Comparison of ENCODE assay signal across 48 mouse cellular contexts in genomic region chr17:87406646-87407045, GRCm38 (mm10). TPM values are rescaled to one million over a fixed set of nuclear protein-coding genes. Genes with fewer than 3 reads are reported as not detected.
"Had no signal": no experiment of that assay in that cellular context is flagged by ENCODE, and none has a peak within 500 bp of the region (broad histone marks: within the 10 kb centered on the region; RNA-seq: fewer than 3 reads in every experiment).

No protein-coding gene starts in this region.

- H3K27me3 ChIP-seq: heart, embryonic 13.5 days; heart, embryonic 15.5 days; hindbrain, embryonic 12.5 days; hindbrain, embryonic 13.5 days; hindbrain, embryonic 15.5 days; intestine, embryonic 15.5 days; kidney, embryonic 15.5 days had no signal

- DNase-seq: heart, postnatal 10 days; heart, postnatal 14 days; heart, postnatal 36 days; heart, postnatal 4 days; kidney, adult 11 months; kidney, adult 18-20 months; kidney, adult 2 months; kidney, adult 8-10 months; kidney, adult 9 months; kidney, postnatal 10 days; kidney, postnatal 14 days; kidney, postnatal 25 days; kidney, postnatal 36 days; kidney, postnatal 4 days; layer of hippocampus, adult 9-11 months; layer of hippocampus, postnatal 36 days had no signal

- ATAC-seq: hindbrain, embryonic 16.5 days; hindbrain, postnatal 0 days; inflammation-experienced regulatory T-cells, adult 6 months; intestine, embryonic 15.5 days; intestine, embryonic 16.5 days; intestine, postnatal 0 days had no signal

- H3K27ac ChIP-seq: heart, embryonic 13.5 days; heart, embryonic 15.5 days; hindbrain, embryonic 10.5 days; hindbrain, embryonic 12.5 days; hindbrain, embryonic 13.5 days; hindbrain, embryonic 14.5 days; hindbrain, embryonic 15.5 days; hindbrain, postnatal 0 days; intestine, embryonic 15.5 days; kidney, embryonic 15.5 days; kidney, postnatal 0 days; layer of hippocampus, adult 2 months; left cerebral cortex, adult 2 months had no signal

- H3K9me3 ChIP-seq: heart, embryonic 13.5 days; heart, embryonic 15.5 days; hindbrain, embryonic 10.5 days; hindbrain, embryonic 12.5 days; hindbrain, embryonic 13.5 days; hindbrain, embryonic 15.5 days; intestine, embryonic 15.5 days; kidney, embryonic 15.5 days had no signal

- H3K4me2 ChIP-seq: heart, embryonic 11.5 days; heart, embryonic 13.5 days; heart, embryonic 15.5 days; hindbrain, embryonic 12.5 days; hindbrain, embryonic 13.5 days; hindbrain, embryonic 14.5 days; hindbrain, embryonic 15.5 days; intestine, embryonic 15.5 days; kidney, embryonic 15.5 days had no signal

- H3K9ac ChIP-seq: heart, embryonic 13.5 days; heart, embryonic 15.5 days; hindbrain, embryonic 12.5 days; hindbrain, embryonic 13.5 days; hindbrain, embryonic 14.5 days; hindbrain, embryonic 15.5 days; intestine, embryonic 15.5 days; kidney, embryonic 15.5 days had no signal

- H3K4me1 ChIP-seq: heart, embryonic 13.5 days; heart, embryonic 15.5 days; hindbrain, embryonic 13.5 days; hindbrain, embryonic 15.5 days had no signal

- H3K36me3 ChIP-seq: heart, embryonic 13.5 days; heart, embryonic 15.5 days; hindbrain, embryonic 10.5 days; hindbrain, embryonic 12.5 days; hindbrain, embryonic 13.5 days; hindbrain, embryonic 15.5 days; intestine, embryonic 15.5 days; kidney, embryonic 15.5 days had no signal

- H3K4me3 ChIP-seq: heart, embryonic 13.5 days; heart, embryonic 15.5 days; hindbrain, embryonic 10.5 days; hindbrain, embryonic 12.5 days; hindbrain, embryonic 13.5 days; hindbrain, embryonic 15.5 days; intestine, embryonic 15.5 days; kidney, embryonic 15.5 days; layer of hippocampus, adult 2 months; left cerebral cortex, adult 2 months had no signal

RNA-seq across cellular contexts. Expression of gene Stpg4, which starts 20.9 kb away (rescaled TPM):
- total RNA-seq: heart, postnatal 10 days; heart, postnatal 14 days; heart, postnatal 25 days; heart, postnatal 36 days; heart, postnatal 4 days; layer of hippocampus, adult 18-20 months; layer of hippocampus, adult 2 months; layer of hippocampus, postnatal 10 days; layer of hippocampus, postnatal 14 days; layer of hippocampus, postnatal 25 days; layer of hippocampus, postnatal 36 days; left cerebral cortex, adult 18-20 months; left cerebral cortex, adult 2 months; left cerebral cortex, adult 8-10 months had no signal
- polyA plus RNA-seq: heart, embryonic 11.5 days; heart, embryonic 14.5 days; heart, embryonic 15.5 days; heart, embryonic 16.5 days; heart, postnatal 0 days; hindbrain, embryonic 10.5 days; hindbrain, embryonic 11.5 days; hindbrain, embryonic 13.5 days; hindbrain, embryonic 14.5 days; hindbrain, embryonic 15.5 days; hindbrain, postnatal 0 days; intestine, embryonic 14.5 days; intestine, embryonic 15.5 days; intestine, embryonic 16.5 days; intestine, postnatal 0 days; kidney, adult 2 months; kidney, embryonic 14.5 days; kidney, embryonic 15.5 days; kidney, postnatal 0 days; large intestine, adult 2 months had no signal
